Mouse (Mus musculus) gastrocnemius, postnatal 25 days (tissue): ENCODE results near the gene Gm45213. TPM values are rescaled to one million over a fixed set of nuclear protein-coding genes. Genes with fewer than 3 reads are reported as not detected.

Experiments
- DNase-seq: peaks from one replicate; pipeline ENCODE4 v3.0.0; 2022
- long read RNA-seq, 2 experiments: library from polyadenylated mRNA; stranded (forward); transcript quantifications; one replicate each; pipeline ENCODE4 v2.0.0; 2021
- total RNA-seq, 2 experiments: library from RNA; stranded (reverse); gene quantifications; 1 replicate in 1 of 2; 2 replicates in 1 of 2; pipeline ENCODE4 v1.2.3; 2021

The Gm45213 gene
- not detected for total RNA-seq
- long read RNA-seq, experiment 1: 0 reads
- long read RNA-seq, experiment 2: 0 reads

DNA sequence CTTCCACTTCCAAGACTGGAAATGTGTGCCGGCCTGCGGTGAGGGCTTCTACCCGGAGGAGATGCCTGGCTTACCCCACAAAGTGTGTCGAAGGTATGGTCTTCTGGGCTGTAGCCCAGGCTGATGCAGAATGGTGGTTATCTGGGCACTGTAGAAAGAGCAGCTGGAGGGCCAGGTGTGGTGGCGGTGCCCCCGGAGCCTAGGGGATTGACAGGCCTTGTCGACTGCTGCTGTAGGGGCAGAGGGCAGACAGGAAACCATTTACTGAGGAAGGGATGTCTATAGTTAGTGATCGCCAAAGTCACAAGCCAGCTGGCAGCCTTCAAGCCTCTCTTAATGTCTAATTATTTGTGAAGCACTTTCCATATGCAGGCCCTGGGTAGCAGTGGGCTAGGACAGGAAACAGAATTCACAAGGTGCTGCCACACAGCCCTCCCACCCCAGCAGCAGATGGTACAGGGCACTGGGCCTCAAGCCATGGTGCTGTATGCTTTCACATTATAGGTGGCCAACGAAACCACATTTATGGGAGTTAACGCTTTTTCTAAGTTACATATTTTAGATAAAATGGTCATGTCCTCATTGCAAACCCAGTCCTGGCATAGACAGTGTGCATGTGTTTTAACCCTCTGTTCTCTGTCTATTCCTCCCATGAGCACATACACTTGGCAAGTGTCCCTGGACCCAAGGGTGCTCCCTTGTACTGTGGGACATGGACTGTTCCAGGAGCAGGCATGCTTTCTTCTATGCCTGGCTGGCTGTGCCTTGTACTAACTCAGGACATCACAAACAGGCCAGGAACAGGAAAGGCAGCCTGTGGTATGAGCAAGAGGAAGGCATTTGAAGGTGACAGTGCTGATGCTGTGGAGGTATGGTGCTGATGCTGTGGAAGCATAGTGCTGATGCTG, at the start of gene Gm45213:
TSS of gene Gm45213 (plus strand) at position 51 of the 908 bp plus-strand sequence.
- no peak for DNase-seq

DNA sequence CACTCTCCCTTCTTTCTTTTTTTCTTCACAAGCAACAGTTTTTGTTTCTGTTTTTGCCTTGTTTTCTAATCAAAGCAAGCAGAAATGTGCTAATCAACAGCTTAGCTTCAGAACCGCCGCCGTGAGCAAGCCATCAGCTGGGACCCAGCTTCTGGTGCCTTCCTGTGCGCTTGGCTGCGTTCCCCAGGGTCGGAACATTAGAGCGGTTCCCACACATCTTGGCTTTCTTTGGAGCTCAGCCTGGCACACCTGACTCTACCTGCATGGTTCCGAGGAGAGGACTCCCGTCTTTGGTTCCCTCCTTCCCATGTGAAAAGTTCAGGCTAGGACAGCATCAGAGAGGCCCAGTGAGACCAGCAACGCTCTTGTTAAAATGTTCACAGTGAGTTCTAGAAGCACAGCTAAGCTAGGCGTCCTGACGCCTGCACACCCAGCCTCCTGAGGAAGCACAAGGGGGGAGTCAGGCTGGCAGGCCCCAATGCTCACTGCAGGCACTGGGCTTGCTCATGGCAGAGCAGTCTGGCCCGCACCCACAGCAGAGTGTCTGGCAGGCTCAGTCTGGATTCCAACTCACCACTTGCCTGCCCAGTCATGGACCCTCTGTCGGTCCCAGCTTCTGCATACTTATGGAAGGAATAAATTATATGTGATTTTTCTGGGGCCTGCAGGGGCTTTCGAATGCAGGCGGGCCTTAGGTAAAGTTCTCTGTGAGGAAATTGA, 42.2 kb upstream of the Gm45213 start:
- no peak for DNase-seq

DNA sequence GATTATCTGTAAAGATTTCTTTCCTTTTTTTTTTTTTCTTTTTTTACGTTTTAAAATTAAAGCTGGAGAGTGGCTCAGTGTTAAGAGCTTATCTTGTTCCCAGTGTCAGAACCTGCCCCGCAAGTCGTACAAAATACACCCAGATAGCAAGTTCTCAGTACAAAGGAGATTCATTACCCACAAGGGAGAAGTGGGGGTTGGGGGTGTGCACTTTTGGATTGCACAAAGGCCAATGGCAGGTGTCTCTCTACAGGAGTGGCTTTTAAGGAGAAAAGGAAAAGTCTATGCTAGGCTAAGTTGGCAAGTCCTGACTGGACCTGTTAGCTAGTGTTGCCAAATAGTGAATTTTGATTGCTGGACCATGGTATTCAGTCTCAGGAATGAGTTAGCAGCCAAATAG, 41.6 kb upstream of the Gm45213 start:
- DNase-seq: no peak

DNA sequence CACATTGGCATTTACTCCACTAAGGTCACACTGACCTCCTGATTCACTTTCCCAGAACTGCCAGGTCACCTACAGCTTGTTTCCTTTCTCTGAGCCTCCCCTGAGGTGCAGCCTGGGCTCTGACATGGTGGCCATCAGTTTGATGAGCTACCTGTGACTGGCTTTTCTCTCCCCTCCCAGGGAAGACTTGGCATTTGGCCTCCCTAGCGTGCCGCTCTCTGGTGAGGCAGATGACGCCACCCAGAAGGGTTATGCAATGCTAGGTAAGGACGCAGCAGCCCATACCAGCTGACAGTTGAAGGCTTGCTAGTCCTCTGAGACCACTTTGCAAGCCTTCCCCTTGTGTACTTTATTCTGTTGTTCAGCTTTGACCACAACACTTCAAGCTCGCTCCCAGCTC, 40.0 kb upstream of the Gm45213 start:
- no peak for DNase-seq

DNA sequence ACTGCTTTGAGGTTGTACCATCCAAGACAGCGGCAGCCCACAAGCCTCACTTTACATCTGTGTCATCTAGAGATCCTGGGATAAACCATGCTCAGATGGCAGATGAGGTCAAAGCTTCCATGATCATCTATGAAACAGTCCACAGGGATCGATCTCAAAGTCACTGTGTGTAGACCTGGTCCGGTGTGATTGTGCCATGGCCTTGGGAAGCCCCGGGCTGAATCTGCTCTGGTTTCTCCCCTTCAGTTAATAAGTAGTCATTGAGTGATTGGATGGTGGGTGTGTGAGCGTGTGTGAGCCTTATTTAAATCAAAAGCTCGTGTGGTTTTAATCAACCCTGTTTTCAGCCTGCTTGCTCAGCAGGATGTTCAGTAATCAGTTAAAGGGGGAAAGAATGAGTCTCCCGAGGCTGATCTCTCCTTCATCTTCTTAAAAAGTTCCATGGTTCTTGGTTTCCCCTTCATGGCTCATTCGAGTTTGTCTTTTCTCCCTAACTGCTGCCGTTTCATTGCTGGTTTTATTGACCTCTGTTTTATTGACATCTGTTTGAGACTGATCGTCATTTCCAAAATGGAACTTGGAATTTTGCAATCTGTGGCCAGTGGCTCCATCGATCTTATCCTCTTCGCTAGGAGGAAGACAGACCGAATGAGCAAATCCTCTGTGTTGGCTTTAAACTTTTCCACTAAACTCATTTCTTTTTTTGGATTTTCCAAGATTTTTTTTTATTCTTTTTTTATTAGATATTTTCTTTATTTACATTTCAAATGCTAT, 39.4 kb upstream of the Gm45213 start:
- DNase-seq: no peak

DNA sequence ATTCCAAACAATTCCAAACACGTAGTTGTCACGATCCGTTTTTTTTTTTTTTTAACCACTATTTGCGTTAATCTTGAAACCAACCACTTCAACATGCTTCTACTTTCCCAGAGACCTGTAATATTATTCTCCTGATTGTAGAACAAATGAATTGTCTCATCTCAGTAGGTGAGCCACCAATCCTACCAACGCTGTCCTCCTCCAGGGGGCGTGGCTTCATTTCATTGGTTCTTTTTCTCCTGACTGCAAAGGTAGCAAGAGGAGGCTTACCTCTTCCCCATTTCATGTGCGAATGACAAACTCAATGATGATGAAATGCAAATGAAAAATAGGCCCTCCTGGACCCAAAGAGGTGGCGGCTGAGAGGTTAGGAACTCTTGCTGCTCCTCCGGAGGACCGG, 38.3 kb upstream of the Gm45213 start:
- no peak for DNase-seq

DNA sequence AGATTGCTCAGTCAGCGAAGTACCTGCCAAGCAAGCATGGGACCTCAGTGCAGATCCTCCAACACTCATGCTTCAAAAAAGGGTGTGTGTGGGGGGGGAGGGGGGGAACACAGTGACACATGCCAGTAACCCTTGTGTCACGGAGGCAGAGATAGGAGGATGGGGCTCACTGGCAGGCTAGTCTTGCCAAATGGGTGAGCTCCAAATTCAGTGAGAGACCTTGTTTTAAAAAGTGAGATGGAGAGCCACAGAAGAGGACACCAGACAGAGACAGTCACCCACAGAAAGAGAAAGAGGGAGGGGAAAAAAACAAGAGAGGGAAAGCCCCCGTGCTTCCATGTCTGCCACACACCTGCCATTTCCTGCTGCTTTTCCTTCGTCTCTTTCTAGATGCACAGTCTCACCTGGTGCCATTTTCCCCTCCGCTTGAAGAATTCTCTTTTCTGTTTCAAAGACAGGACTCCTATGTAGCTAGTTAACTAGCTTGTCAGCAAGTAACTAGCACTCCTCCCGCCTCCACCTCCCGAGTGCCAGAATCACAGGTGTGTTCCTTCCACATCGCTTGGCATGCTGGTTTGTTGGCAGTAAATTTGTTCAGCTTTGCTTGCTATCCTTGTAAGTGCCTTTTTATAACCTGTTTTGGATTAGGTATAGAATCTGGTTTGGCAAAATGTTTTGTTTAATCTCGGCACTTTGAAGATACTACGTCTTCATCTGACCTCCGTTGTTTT, 35.1 kb upstream of the Gm45213 start:
- no peak for DNase-seq

DNA sequence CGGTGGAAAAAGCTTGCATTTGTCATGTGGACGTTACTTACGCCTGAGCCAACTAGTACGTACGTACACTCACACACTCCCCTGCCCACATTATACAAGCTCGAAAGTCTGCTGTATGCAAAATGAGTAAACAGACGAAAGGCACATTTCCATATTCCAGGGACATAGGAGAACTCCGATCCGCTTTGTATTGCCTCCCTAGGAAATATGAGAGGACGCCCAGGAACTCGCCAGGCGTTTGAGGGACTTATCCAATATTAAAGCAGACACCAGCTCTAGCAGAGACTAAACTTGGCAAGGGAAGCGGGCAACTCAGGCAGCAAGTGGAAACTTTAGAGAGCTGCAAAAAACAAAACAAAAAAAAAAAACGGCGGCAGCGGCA, 34.5 kb upstream of the Gm45213 start:
- DNase-seq: no peak

DNA sequence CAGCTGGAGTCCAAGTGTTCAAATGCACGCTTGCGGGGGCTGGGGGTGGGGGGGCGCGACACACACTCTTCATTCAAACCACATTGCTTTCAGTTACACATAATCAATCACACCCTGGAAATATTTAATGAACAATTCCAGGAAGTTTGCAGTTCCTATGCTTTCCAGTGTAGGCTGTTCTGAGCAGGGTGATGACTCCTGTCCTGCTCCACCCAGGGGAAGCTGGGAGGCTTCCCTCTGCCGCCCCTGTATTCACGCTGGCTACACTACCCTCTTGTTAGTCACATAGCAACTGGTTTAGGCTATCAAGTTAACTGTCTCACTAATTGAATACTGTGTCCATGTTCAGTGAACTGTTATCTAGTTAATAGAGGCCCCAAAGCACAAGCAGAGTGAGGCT, 32.9 kb upstream of the Gm45213 start:
- DNase-seq: no peak

DNA sequence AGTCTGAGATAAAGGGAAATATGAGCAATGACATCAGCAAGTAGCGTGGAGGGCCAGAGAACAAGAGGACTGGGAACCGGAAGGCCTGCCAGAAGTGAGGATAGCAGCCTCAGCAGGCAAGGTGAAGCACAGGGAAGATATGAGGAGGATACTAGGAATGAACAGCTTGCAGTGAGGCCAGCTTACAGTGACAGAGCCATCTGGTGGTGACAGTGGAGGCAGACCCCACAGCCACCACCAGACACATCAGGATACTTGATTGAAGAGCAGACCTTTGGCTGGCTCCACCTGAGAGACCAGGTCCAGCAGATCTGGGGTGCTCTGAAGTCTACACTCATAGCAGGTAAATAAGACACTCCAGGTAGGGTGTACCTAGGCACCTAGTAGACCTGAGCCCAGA, 15.7 kb upstream of the Gm45213 start:
- DNase-seq: no peak

DNA sequence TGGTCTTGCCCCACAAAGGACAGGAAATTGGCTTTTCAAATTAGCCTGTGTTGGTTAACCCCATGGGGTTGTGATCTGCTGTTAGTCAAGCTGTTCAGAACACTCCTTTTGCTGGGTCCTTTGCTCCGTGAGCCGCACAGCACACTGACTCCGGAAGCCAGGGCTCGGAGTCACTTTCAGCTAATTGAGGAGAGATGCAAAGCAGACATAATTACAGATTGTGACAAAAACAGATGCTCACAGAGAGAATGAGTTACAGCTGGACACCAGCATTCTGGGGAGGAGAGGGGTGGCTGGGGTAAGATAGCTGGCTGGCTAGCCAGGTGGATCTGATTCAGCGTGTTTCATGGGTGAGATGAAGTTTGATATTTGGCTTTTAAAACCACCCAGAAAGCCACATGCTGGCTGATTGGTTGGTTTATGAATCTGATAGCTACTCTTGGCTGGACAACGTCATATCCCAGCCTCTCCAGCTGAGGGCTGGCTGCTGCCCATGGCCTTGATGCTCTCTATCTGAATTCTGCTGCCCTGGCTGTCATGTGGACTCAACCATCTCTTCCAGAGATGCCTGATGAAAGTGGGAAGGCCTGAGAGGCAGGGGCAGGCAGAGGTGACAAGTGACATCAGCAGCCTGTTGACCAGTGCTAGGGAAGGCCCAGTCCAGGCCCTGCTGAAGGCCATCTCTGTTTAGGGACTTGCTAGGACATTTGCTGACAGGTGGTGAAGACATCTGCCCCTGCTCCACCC, 14.5 kb upstream of the Gm45213 start:
- peak; percentile 24 for DNase-seq

DNA sequence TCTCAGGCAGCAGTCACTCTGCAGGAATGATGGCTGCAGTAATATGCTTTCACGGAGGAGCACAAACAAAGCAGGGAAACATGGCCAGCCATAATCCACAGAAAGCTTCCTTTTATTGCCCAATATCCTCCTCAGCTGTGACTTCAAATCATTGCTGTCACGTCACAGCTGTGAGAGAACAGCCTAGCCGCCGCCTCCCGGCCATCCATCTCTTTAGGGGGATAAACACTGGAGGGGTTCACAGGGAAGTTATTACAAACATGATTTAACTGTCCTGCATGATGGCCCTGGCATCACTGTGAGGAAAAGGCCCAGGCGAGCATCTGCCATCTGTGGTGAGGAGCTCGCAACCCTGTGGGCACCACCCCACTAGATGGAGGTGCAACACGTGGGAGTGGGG, 6.6 kb upstream of the Gm45213 start:
- DNase-seq: no peak

DNA sequence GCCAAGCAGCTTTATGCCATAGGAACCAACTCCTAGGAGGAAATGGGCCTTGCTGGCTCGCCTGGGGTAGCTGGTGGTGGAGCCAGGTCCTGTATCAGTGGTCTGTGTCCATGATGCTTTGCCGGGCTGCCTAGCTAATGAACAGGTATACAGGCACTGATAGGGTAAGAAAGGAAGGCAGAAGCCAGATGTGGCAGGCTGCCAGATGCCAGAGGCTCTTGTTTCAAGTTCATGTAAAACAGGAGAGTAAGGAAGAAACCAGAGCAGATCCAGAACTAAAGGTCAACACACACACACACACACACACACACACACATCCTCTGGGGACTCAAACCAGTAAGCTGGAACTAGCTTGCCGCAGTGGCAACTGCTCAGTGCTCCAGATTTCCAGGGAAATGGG, 5.1 kb upstream of the Gm45213 start:
- DNase-seq: no peak

DNA sequence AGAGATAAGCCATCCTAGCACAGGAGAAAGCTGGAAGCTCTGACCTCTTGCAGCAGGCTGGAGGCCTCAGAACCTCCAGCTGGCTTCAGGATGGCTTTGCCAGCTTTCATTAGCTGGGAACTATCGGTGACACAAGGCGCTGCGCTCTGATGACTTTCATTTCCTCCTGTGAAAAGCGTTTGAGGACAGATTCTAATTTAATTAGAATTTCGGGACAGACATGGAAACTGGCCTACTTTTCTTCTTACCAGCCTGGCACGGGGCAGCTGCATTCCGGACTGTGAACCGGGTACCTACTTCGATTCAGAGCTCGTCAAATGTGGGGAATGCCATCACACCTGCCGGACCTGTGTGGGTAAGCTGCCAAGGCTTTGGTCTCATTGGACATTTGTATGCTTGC, 4.7 kb upstream of the Gm45213 start:
- no peak for DNase-seq

DNA sequence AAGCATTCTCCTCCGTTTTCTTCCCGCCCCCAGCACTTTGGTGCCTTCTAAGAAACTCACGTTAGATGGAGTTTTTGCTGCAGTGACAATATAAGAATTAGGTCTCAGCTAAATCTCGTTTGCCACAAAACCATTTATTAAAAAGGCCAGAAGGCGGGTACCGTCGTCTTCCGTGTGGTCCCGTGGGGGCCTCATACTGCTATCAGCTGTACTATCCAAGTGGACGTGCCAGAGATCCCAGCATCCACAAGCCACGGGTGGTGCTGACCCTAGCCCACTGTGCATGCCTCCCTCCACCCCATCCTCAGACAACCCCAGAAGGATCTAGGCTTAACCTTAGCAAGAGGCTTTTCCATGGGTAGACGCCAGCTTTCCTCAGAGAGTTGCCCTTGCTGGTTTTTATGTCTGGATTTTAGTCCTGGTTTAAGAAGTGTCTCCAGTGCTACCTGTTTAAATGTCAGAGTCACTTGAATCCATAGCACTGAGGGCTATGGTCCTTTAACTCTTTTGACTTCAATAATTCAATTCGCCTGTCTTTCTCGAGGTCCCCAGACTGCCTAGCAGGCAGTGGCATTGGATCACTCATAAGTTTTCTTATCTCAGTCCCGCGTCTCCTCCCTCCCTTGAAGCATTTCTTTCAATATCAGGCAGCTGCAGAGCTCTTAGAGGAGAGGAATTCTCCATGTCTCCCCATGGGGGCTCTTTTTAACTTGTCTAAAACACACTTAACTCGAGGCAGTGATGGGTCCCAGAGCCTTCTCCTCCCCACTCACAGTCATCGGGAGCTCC, 3.2 kb upstream of the Gm45213 start:
- DNase-seq: no peak

DNA sequence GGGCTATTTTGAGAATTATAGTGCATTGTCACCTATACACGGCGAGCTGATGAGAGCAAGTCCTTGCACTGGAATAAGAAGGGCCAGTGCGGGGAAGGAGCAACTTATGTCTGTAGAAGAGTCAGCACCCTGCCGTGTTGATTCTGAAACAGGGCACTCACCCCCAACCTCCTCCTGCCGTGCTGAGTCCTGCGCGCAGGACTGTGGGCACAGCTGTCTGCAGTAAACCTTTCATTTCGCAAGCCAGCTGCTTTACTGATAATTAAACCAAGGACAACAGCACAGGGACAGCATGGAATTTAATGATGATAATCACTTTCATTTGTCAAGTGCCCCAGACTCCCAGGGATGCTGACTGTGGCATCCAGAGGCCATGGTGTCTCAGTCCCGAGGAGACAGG, 1.2 kb downstream of the Gm45213 start:
- no peak for DNase-seq

DNA sequence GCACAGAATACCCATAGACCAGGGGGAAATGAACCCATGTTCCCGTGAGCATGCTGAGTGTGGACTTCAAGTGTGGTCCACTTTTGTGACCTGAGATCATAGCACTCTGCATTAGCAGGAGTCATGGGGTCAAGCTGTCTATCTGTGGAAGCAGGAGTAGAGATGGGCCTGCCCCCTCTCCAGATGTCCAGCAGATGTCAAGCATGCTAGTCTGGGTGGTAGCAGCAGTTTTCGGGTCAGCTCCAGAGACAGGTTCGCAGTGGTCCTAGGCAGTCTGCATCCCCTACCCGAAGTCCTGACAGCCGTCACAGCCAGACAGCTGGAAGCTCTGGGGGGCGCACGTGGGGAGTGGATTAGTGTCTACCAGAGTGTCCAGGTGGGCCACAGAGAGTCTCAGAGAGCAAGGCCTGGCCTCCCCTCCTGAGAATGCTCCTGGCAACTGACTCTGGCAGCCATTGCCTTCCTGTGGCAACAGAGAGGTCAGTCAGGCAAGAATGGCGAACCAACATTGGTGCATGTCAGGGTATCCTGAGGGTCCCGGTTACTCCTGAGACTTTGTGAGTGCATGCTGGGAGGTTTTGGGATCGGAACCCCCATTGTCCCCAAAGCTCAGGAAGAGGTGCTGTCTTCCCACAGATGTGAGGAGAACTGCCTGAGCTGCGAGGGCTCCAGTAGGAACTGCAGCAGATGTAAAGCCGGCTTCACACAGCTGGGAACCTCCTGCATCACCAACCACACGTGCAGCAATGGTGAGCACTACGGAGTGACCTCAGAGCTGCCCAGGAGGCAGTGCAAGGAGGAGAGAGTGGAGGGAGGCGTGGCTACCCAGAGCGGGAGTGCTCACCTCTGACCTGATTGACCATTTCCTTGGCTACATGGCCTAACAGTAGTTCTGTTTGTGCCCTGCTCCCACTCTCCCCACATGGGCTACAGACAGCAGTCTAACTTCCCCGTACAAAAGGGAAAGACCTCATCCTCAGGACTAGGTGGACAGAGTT, 3.8 kb downstream of the Gm45213 start:
- no peak for DNase-seq

DNA sequence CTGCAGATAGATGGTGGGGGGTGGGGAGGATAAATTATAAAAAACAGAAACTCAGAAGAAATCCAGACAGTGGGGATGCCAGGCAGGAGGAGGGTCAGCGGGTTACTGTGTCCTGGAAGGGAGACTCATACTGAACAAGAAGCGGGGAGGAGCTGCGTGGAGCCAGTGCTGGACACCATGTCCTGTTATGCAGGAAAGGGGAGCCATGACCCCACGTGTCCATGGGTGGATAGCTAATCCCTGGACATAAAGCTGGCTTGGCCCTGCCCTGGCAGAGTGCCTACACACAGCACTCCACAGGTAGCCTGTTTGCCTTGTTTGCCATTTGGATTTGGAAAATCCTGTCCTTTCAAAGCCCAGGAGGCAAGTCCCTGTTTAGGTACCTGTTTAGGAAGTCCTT, 4.6 kb downstream of the Gm45213 start:
- no peak for DNase-seq
